Mouse (Mus musculus): ENCODE measurements at regions not wholly inside any gene's neighbourhood (a gene's known extent, or its start where the extent isn't known, plus 50 kb on each side); places are given as distances from the start of the nearest gene placed in this dataset.
A peak's percentile ranks its signal among the peaks of the same experiment; 100 is the strongest.

GRCm38 (mm10) chr8:34756916-34757315 lies 645.4 kb upstream of the Gm10131 start:
- no peak for DNase-seq

GRCm38 (mm10) chr8:34756171-34756570 lies 644.6 kb upstream of the Gm10131 start:
- DNase-seq: no peak

- no peak for DNase-seq
Measured at GRCm38 (mm10) chr8:34755480-34755879, 643.9 kb upstream of the Gm10131 start.

- DNase-seq: no peak
Measured at GRCm38 (mm10) chr8:34753046-34753445, 641.5 kb upstream of the Gm10131 start.

- no peak for DNase-seq
Measured at GRCm38 (mm10) chr8:34748521-34748920, 637.0 kb upstream of the Gm10131 start.

GRCm38 (mm10) chr8:34745706-34746105 lies 634.2 kb upstream of the Gm10131 start:
- DNase-seq: no peak

- no peak for DNase-seq
Measured at GRCm38 (mm10) chr8:34744682-34745081, 633.1 kb upstream of the Gm10131 start.

- DNase-seq: no peak
Measured at GRCm38 (mm10) chr8:34744179-34744578, 632.6 kb upstream of the Gm10131 start.

GRCm38 (mm10) chr8:34743137-34743536 lies 631.6 kb upstream of the Gm10131 start:
- no peak for DNase-seq

- no peak for DNase-seq
Measured at GRCm38 (mm10) chr8:34740836-34741235, 629.3 kb upstream of the Gm10131 start.

- no peak for DNase-seq
Measured at GRCm38 (mm10) chr8:34739836-34740804, 628.6 kb upstream of the Gm10131 start.

GRCm38 (mm10) chr8:34736214-34736613 lies 624.7 kb upstream of the Gm10131 start:
- no peak for DNase-seq

GRCm38 (mm10) chr8:34735006-34735405 lies 623.5 kb upstream of the Gm10131 start:
- no peak for DNase-seq

GRCm38 (mm10) chr8:34732808-34733207 lies 621.3 kb upstream of the Gm10131 start:
- no peak for DNase-seq

- no peak for DNase-seq
Measured at GRCm38 (mm10) chr8:34732362-34732761, 620.8 kb upstream of the Gm10131 start.

GRCm38 (mm10) chr8:34731096-34731999 lies 619.8 kb upstream of the Gm10131 start:
- no peak for DNase-seq

GRCm38 (mm10) chr8:34729585-34729984 lies 618.0 kb upstream of the Gm10131 start:
- no peak for DNase-seq

GRCm38 (mm10) chr8:34727699-34728098 lies 616.2 kb upstream of the Gm10131 start:
- DNase-seq: no peak

GRCm38 (mm10) chr8:34726145-34726767 lies 614.7 kb upstream of the Gm10131 start:
- no peak for DNase-seq

- no peak for DNase-seq
Measured at GRCm38 (mm10) chr8:34725546-34725945, 614.0 kb upstream of the Gm10131 start.

GRCm38 (mm10) chr8:34709911-34710733 lies 598.6 kb upstream of the Gm10131 start:
- DNase-seq: no peak

- peak; percentile 15 for DNase-seq
Measured at GRCm38 (mm10) chr8:34709316-34709715, 597.8 kb upstream of the Gm10131 start.

Measured in kidney, postnatal 10 days (tissue).